Mouse (Mus musculus): ENCODE results near the gene Hist1h2ab. TPM values are rescaled to one million over a fixed set of nuclear protein-coding genes. Genes with fewer than 3 reads are reported as not detected.

Gene Hist1h2ab
- polyA plus RNA-seq, 1 experiment: 8.4 TPM

GRCm38 (mm10) chr13:23743963-23744362 is 7.0 kb upstream of the Hist1h2ab start:
- Histone ChIP-seq H3K4me1 (ENCODE audit: control insufficient read depth, insufficient read depth, low read length) (peaks cover 14% of the 10 kb centered on the region), H3K27ac (ENCODE audit: insufficient read depth, low read depth, low read length) (no peak overlapping the region), H3K4me3 (ENCODE audit: insufficient read depth, low read length) (no peak overlapping the region)
- TF ChIP-seq POLR2A (IDR thresholded peaks at IDR 0.05; ENCODE audit: borderline replicate concordance, low read depth, low read length) (no peak), CTCF (IDR thresholded peaks at IDR 0.05; ENCODE audit: low read depth, low read length) (no peak)

- Histone ChIP-seq H3K27ac (ENCODE audit: insufficient read depth, low read depth, low read length) (peak overlapping the region; percentile 72), H3K4me3 (ENCODE audit: insufficient read depth, low read length) (peak overlapping the region; percentile 54), H3K4me1 (ENCODE audit: control insufficient read depth, insufficient read depth, low read length) (peaks cover 16% of the 10 kb centered on the region)
- no peak for TF ChIP-seq CTCF (IDR thresholded peaks at IDR 0.05; ENCODE audit: low read depth, low read length)
- no peak for TF ChIP-seq POLR2A (IDR thresholded peaks at IDR 0.05; ENCODE audit: borderline replicate concordance, low read depth, low read length)
These were observed 6.2 kb upstream of the Hist1h2ab start for GRCm38 (mm10) chr13:23744421-23745380.

- H3K4me3 ChIP-seq (ENCODE audit: insufficient read depth, low read length): peak within 1 kb of the TSS; percentile 73
- no peak for TF ChIP-seq CTCF (IDR thresholded peaks at IDR 0.05; ENCODE audit: low read depth, low read length)
- TF ChIP-seq POLR2A (IDR thresholded peaks at IDR 0.05; ENCODE audit: borderline replicate concordance, low read depth, low read length): no peak
- peaks cover 20% of the 10 kb centered on the region for H3K4me1 ChIP-seq (ENCODE audit: control insufficient read depth, insufficient read depth, low read length)
- H3K27ac ChIP-seq (ENCODE audit: insufficient read depth, low read depth, low read length): peak within 1 kb of the TSS; percentile 100
These were observed 5.4 kb upstream of the Hist1h2ab start, which contains the start of gene Hist1h3c for GRCm38 (mm10) chr13:23745381-23746161. Hist1h3c (minus strand) TSS chr13:23745602.

GRCm38 (mm10) chr13:23746201-23747080 is 4.5 kb upstream of the Hist1h2ab start, which contains the start of gene Hist1h2bb:
Hist1h2bb (plus strand) TSS chr13:23746734.
- Histone ChIP-seq H3K4me1 (ENCODE audit: control insufficient read depth, insufficient read depth, low read length) (peaks cover 20% of the 10 kb centered on the region), H3K27ac (ENCODE audit: insufficient read depth, low read depth, low read length) (peak within 1 kb of the TSS; percentile 100), H3K4me3 (ENCODE audit: insufficient read depth, low read length) (peak within 1 kb of the TSS; percentile 73)

- peaks cover 15% of the 10 kb centered on the region for H3K4me1 ChIP-seq (ENCODE audit: control insufficient read depth, insufficient read depth, low read length)
- H3K27ac ChIP-seq (ENCODE audit: insufficient read depth, low read depth, low read length): peak overlapping the region; percentile 100
- TF ChIP-seq POLR2A (IDR thresholded peaks at IDR 0.05; ENCODE audit: borderline replicate concordance, low read depth, low read length): no peak
- no peak for TF ChIP-seq CTCF (IDR thresholded peaks at IDR 0.05; ENCODE audit: low read depth, low read length)
- peak overlapping the region; percentile 39; the same call in 1 of the 2 replicates for H3K4me3 ChIP-seq (ENCODE audit: insufficient read depth, low read length)
These were observed 3.6 kb upstream of the Hist1h2ab start for GRCm38 (mm10) chr13:23747081-23747891.

- Histone ChIP-seq H3K4me1 (ENCODE audit: control insufficient read depth, insufficient read depth, low read length) (peaks cover 15% of the 10 kb centered on the region), H3K4me3 (ENCODE audit: insufficient read depth, low read length) (no peak overlapping the region), H3K27ac (ENCODE audit: insufficient read depth, low read depth, low read length) (peak overlapping the region; percentile 100)
- TF ChIP-seq POLR2A (IDR thresholded peaks at IDR 0.05; ENCODE audit: borderline replicate concordance, low read depth, low read length): no peak
- TF ChIP-seq CTCF (IDR thresholded peaks at IDR 0.05; ENCODE audit: low read depth, low read length): no peak
These were observed 3.0 kb upstream of the Hist1h2ab start for GRCm38 (mm10) chr13:23747892-23748288.

GRCm38 (mm10) chr13:23749563-23750121 is 1.3 kb upstream of the Hist1h2ab start:
- no peak overlapping the region for H3K4me3 ChIP-seq (ENCODE audit: insufficient read depth, low read length)
- TF ChIP-seq CTCF (IDR thresholded peaks at IDR 0.05; ENCODE audit: low read depth, low read length) (no peak), POLR2A (IDR thresholded peaks at IDR 0.05; ENCODE audit: borderline replicate concordance, low read depth, low read length) (no peak)

GRCm38 (mm10) chr13:23751478-23751956 is 591 bp downstream of the Hist1h2ab start:
- Histone ChIP-seq H3K4me3 (ENCODE audit: insufficient read depth, low read length) (peak overlapping the region; percentile 63), H3K4me1 (ENCODE audit: control insufficient read depth, insufficient read depth, low read length) (peaks cover 21% of the 10 kb centered on the region), H3K27ac (ENCODE audit: insufficient read depth, low read depth, low read length) (peak overlapping the region; percentile 96)
- TF ChIP-seq POLR2A (IDR thresholded peaks at IDR 0.05; ENCODE audit: borderline replicate concordance, low read depth, low read length): no peak
- TF ChIP-seq CTCF (IDR thresholded peaks at IDR 0.05; ENCODE audit: low read depth, low read length): no peak

More at GRCm38 (mm10) chr13:23749563-23750121, 1.3 kb upstream of the Hist1h2ab start:
- Histone ChIP-seq H3K27ac (ENCODE audit: insufficient read depth, low read depth, low read length) (peak overlapping the region; percentile 4; the same call in 1 of the 2 replicates), H3K4me1 (ENCODE audit: control insufficient read depth, insufficient read depth, low read length) (peaks cover 13% of the 10 kb centered on the region)

- Histone ChIP-seq H3K4me1 (ENCODE audit: control insufficient read depth, insufficient read depth, low read length) (peaks cover 21% of the 10 kb centered on the region), H3K27ac (ENCODE audit: insufficient read depth, low read depth, low read length) (peak within 1 kb of the TSS; percentile 96), H3K4me3 (ENCODE audit: insufficient read depth, low read length) (peak within 1 kb of the TSS; percentile 63)
These were observed 1.3 kb downstream of the Hist1h2ab start, which contains the start of gene Hist1h3b for GRCm38 (mm10) chr13:23752067-23752741. Hist1h3b (plus strand) TSS chr13:23752267.
